Mouse (Mus musculus) spleen, adult 2 months (tissue): ENCODE measurements at regions not wholly inside any gene's neighbourhood (a gene's known extent, or its start where the extent isn't known, plus 50 kb on each side); places are given as distances from the start of the nearest gene placed in this dataset.

Source experiments
- CTCF ChIP-seq: fragments of 200-500 bp; IDR thresholded peaks from 2 replicates; pipeline ENCODE4 v1.5.1; 2011; ENCODE audit warnings: mild to moderate bottlenecking, inconsistent platforms; ENCODE audit not compliant: insufficient read depth, insufficient read length, insufficient replicate concordance; ENCODE audit errors: extremely low read depth
- POLR2A ChIP-seq: fragments of 200-500 bp; IDR thresholded peaks from 2 replicates; pipeline ENCODE4 v1.6.1; 2011; ENCODE audit warnings: low read depth, low read length, inconsistent platforms

GRCm38 (mm10) chr6:97707401-97707800 is 90.1 kb upstream of the Frmd4b start:
- TF ChIP-seq POLR2A, result no peak
- no peak for TF ChIP-seq CTCF
